Mouse (Mus musculus) lung, embryonic 16.5 days (tissue): ENCODE data around the gene Lmod2. TPM values are rescaled to one million over a fixed set of nuclear protein-coding genes. Genes with fewer than 3 reads are reported as not detected.
A peak's percentile ranks its signal among the peaks of the same experiment; 100 is the strongest.

Experiments used
- ATAC-seq: fragments of 200-750 bp; cut with Nextera tagmentation; 2 replicates; pipeline ENCODE4 v1.8.0; 2017; ENCODE audit warnings: low read depth, mild to moderate bottlenecking, moderate library complexity
- H3K27ac ChIP-seq: fragments of 300-500 bp; sonication (generic); 2 replicates; pipeline ENCODE4 v1.5.1; 2014; ENCODE audit warnings: mild to moderate bottlenecking, control low read depth, low read length
- H3K27me3 ChIP-seq: fragments of 300-500 bp; sonication (generic); 2 replicates; pipeline ENCODE4 v1.6.1; 2014; ENCODE audit warnings: low read depth, low read length, mixed read lengths; ENCODE audit not compliant: control insufficient read depth, insufficient read depth
- H3K36me3 ChIP-seq: fragments of 300-500 bp; sonication (generic); 2 replicates; pipeline ENCODE4 v1.6.1; 2014; ENCODE audit warnings: low read length; ENCODE audit not compliant: control insufficient read depth, insufficient read depth
- H3K4me1 ChIP-seq: fragments of 300-500 bp; sonication (generic); replicated peaks from 2 replicates; pipeline ENCODE4 v1.6.1; 2014; ENCODE audit warnings: low read length, mixed read lengths; ENCODE audit not compliant: control insufficient read depth, insufficient read depth
- H3K4me2 ChIP-seq: fragments of 300-500 bp; sonication (generic); 2 replicates; pipeline ENCODE4 v1.6.1; 2014; ENCODE audit warnings: low read depth, low read length, control low read depth
- H3K4me3 ChIP-seq: fragments of 300-500 bp; sonication (generic); 2 replicates; pipeline ENCODE4 v1.5.1; 2014; ENCODE audit warnings: mild to moderate bottlenecking, low read length, control low read depth
- H3K9ac ChIP-seq: fragments of 300-500 bp; sonication (generic); 2 replicates; pipeline ENCODE4 v1.6.1; 2014; ENCODE audit warnings: low read length, control low read depth
- H3K9me3 ChIP-seq: fragments of 300-500 bp; sonication (generic); 2 replicates; pipeline ENCODE4 v1.6.1; 2016; ENCODE audit warnings: low read length; ENCODE audit not compliant: control insufficient read depth
- WGBS: fragments of 180-500 bp; shearing (Covaris S2); extraction: QIAGEN DNeasy Blood & Tissue Kit; methylation state at CpG from one replicate; pipeline ENCODE4 v1.1.7; 2014; 5-methylcytosine and 5-hydroxymethylcytosine counted together
- polyA plus RNA-seq: library from polyadenylated mRNA; unstranded; fragments of >200 nt; fragmentation: Nextera tagmentation; extraction: Ambion mirVana; gene quantifications from 2 replicates; pipeline ENCODE4 v1.2.1, GENCODE M21; 2015

Gene Lmod2
- polyA plus RNA-seq = 1.3 and 1.7 TPM in 2 replicates

GRCm38 (mm10) chr6:24597500-24597899 is at the start of gene Lmod2:
TSS of gene Lmod2 (plus strand) at chr6:24597762.
- Histone ChIP-seq H3K4me1 (peaks cover 11% of the 10 kb centered on the region), H3K4me3 (no peak within 1 kb of the TSS), H3K36me3 (no peaks in the 10 kb centered on the region), H3K9me3 (no peaks in the 10 kb centered on the region), H3K27ac (no peak within 1 kb of the TSS), H3K4me2 (no peak within 1 kb of the TSS), H3K27me3 (no peaks in the 10 kb centered on the region), H3K9ac (no peak within 1 kb of the TSS)
- 48% methylated on average over 10 of the region's 10 CpGs for WGBS
- no peak; the same call in 1 of the 2 replicates for ATAC-seq

- 85% methylated on average over 2 of the region's 2 CpGs for WGBS
- Histone ChIP-seq H3K4me1 (peaks cover 13% of the 10 kb centered on the region), H3K9me3 (no peaks in the 10 kb centered on the region; the same call in 1 of the 2 replicates), H3K4me3 (no peak overlapping the region), H3K27me3 (no peaks in the 10 kb centered on the region), H3K27ac (no peak overlapping the region), H3K9ac (no peak overlapping the region), H3K36me3 (no peaks in the 10 kb centered on the region), H3K4me2 (no peak overlapping the region)
- ATAC-seq = no peak
These were observed 47.8 kb upstream of the Lmod2 start for GRCm38 (mm10) chr6:24549801-24550200.

GRCm38 (mm10) chr6:24552046-24552445 is 45.5 kb upstream of the Lmod2 start:
- no peak for ATAC-seq
- 27% methylated on average over 7 of the region's 7 CpGs for WGBS
- H3K4me2 ChIP-seq = 0 out of 2 replicates have a peak overlapping the region, but pooled peaks have one; percentile 14
- no peaks in the 10 kb centered on the region for H3K36me3 ChIP-seq
- H3K27me3 ChIP-seq = no peaks in the 10 kb centered on the region
- no peak overlapping the region for H3K27ac ChIP-seq
- no peaks in the 10 kb centered on the region; the same call in 1 of the 2 replicates for H3K9me3 ChIP-seq
- H3K4me3 ChIP-seq = no peak overlapping the region
- no peak overlapping the region for H3K9ac ChIP-seq
- H3K4me1 ChIP-seq = peaks cover 17% of the 10 kb centered on the region

GRCm38 (mm10) chr6:24554427-24555086 is 43.0 kb upstream of the Lmod2 start:
- peak overlapping the region; percentile 49 for H3K4me2 ChIP-seq
- no peaks in the 10 kb centered on the region for H3K9me3 ChIP-seq
- peaks cover 17% of the 10 kb centered on the region for H3K4me1 ChIP-seq
- no peaks in the 10 kb centered on the region for H3K27me3 ChIP-seq
- peak; percentile 70; the same call in 1 of the 2 replicates for ATAC-seq
- H3K36me3 ChIP-seq = no peaks in the 10 kb centered on the region
- peak overlapping the region; percentile 35; the same call in 1 of the 2 replicates for H3K9ac ChIP-seq
- peak overlapping the region; percentile 73 for H3K27ac ChIP-seq
- H3K4me3 ChIP-seq = peak overlapping the region; percentile 28
- 30% methylated on average over 11 of the region's 11 CpGs for WGBS

GRCm38 (mm10) chr6:24555488-24555887 is 42.1 kb upstream of the Lmod2 start:
- no peak for ATAC-seq
- Histone ChIP-seq H3K9ac (no peak overlapping the region), H3K9me3 (no peaks in the 10 kb centered on the region), H3K36me3 (no peaks in the 10 kb centered on the region), H3K27me3 (no peaks in the 10 kb centered on the region), H3K4me2 (no peak overlapping the region), H3K27ac (no peak overlapping the region), H3K4me1 (peaks cover 17% of the 10 kb centered on the region), H3K4me3 (no peak overlapping the region)
- WGBS = 83% methylated on average over 2 of the region's 2 CpGs

- no peak for ATAC-seq
- WGBS = 61% methylated on average over 9 of the region's 9 CpGs
- H3K27me3 ChIP-seq = no peaks in the 10 kb centered on the region
- H3K4me3 ChIP-seq = no peak overlapping the region
- no peak overlapping the region for H3K27ac ChIP-seq
- H3K4me1 ChIP-seq = no peaks in the 10 kb centered on the region
- no peaks in the 10 kb centered on the region for H3K36me3 ChIP-seq
- H3K9ac ChIP-seq = no peak overlapping the region
- H3K4me2 ChIP-seq = no peak overlapping the region
- H3K9me3 ChIP-seq = no peaks in the 10 kb centered on the region
These were observed 33.5 kb upstream of the Lmod2 start for GRCm38 (mm10) chr6:24564081-24564480.

GRCm38 (mm10) chr6:24564886-24565285 is 32.7 kb upstream of the Lmod2 start:
- H3K9me3 ChIP-seq = no peaks in the 10 kb centered on the region
- H3K4me3 ChIP-seq = no peak overlapping the region
- no peaks in the 10 kb centered on the region for H3K27me3 ChIP-seq
- H3K4me2 ChIP-seq = no peak overlapping the region
- H3K27ac ChIP-seq = no peak overlapping the region
- ATAC-seq = no peak
- H3K36me3 ChIP-seq = no peaks in the 10 kb centered on the region
- no peaks in the 10 kb centered on the region for H3K4me1 ChIP-seq
- no peak overlapping the region for H3K9ac ChIP-seq
- 100% methylated on average over 1 of the region's 1 CpGs for WGBS

GRCm38 (mm10) chr6:24568963-24569362 is 28.6 kb upstream of the Lmod2 start:
- Histone ChIP-seq H3K36me3 (no peaks in the 10 kb centered on the region), H3K4me1 (no peaks in the 10 kb centered on the region; the same call in 1 of the 2 replicates), H3K9ac (no peak overlapping the region), H3K27ac (no peak overlapping the region), H3K27me3 (no peaks in the 10 kb centered on the region), H3K4me3 (no peak overlapping the region), H3K9me3 (no peaks in the 10 kb centered on the region), H3K4me2 (no peak overlapping the region)
- 81% methylated on average over 5 of the region's 5 CpGs for WGBS
- ATAC-seq = no peak

DNA sequence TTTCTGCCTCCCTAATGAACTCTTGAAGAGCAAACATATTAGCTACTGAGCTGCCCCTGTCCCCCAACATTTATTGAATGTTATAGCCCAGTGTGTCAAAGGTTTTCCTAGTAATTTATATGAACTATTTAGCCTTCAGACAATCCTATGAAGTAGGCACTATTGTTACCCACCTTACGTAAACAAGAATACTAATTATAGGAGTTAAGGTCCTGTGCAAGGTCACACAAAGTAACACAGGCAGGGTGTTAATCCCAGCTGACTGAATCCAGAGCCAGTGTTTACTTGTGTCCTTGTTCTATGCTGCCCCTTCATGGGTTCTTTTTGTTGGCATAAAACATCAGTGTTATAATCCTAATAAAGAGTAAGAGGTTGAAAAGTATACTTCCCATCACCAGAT is 27.9 kb upstream of the Lmod2 start:
- 83% methylated on average over 1 of the region's 1 CpGs for WGBS
- Histone ChIP-seq H3K9me3 (0 out of 2 replicates have a peak, but pooled peaks cover 2% of the 10 kb centered on the region), H3K4me2 (no peak overlapping the region), H3K36me3 (no peaks in the 10 kb centered on the region), H3K27ac (no peak overlapping the region), H3K4me1 (no peaks in the 10 kb centered on the region; the same call in 1 of the 2 replicates), H3K27me3 (no peaks in the 10 kb centered on the region), H3K9ac (no peak overlapping the region), H3K4me3 (no peak overlapping the region)
- no peak for ATAC-seq
